Mouse (Mus musculus): Measurements from ENCODE around the gene Msh5.

GRCm38 (mm10) chr17:35023221-35023620 lies 23.3 kb downstream of the Msh5 start:
- TF ChIP-seq CTCF (IDR thresholded peaks at IDR 0.05; ENCODE audit: borderline replicate concordance, control insufficient read depth, extremely low read depth, insufficient read depth, low read length, poor library complexity) (no peak), POLR2A (IDR thresholded peaks at IDR 0.05; ENCODE audit: control insufficient read depth, extremely low read depth, insufficient read depth, low read length, poor library complexity) (no peak)

Measured in thymus, adult 2 months (tissue).